ENCODE assay signal across 8 mouse cellular contexts in genomic region chrX:53608122-53608813, GRCm38 (mm10). TPM values are rescaled to one million over a fixed set of nuclear protein-coding genes. Genes with fewer than 3 reads are reported as not detected.
A peak's percentile ranks its signal among the peaks of the same experiment; 100 is the strongest.
DNase-seq lines count a peak whose midpoint lies in the region; ATAC-seq and TF ChIP-seq lines count a peak whose summit lies in the region.

No protein-coding gene starts in this region.

- peak overlapping the region; percentile 64 for H3K27ac ChIP-seq in heart, postnatal 0 days (ENCODE audit: low read depth)
- H3K27ac ChIP-seq in left cerebral cortex, adult 2 months, result peak overlapping the region; percentile 93
- peak overlapping the region; percentile 65 for H3K27ac ChIP-seq in midbrain, embryonic 12.5 days (replicated peaks)

- WGBS in heart, postnatal 0 days, result 23% methylated on average over 17 of the region's 18 CpGs
- 30% methylated on average over 17 of the region's 18 CpGs for WGBS in midbrain, embryonic 12.5 days

- DNase-seq in CD4-positive, CD25-positive, alpha-beta regulatory T cell, adult 2 months (ENCODE audit: low read depth, low spot score), result peak; percentile 2
- peak; percentile 1 for DNase-seq in ES-CJ7 (ENCODE audit: low read depth, low spot score)
- DNase-seq in cerebellum, postnatal 36 days, result peak; percentile 13 to 37
- peak; percentile 6 for DNase-seq in heart, postnatal 0 days (ENCODE audit: low spot score)
- DNase-seq in left cerebral cortex, adult 2 months (ENCODE audit: extremely low spot score in 1 of 2, low spot score in 2 of 2), result peak; percentile 8 to 16
- DNase-seq in testis, postnatal 10 days (ENCODE audit: low spot score), result peak; percentile 31
- DNase-seq in spleen, adult 12 weeks (ENCODE audit: low spot score), result no peak

- peak overlapping the region; percentile 54 for H3K9ac ChIP-seq in heart, postnatal 0 days (replicated peaks; ENCODE audit: low read depth, low read length)
- H3K9ac ChIP-seq in midbrain, embryonic 12.5 days (replicated peaks), result peak overlapping the region; percentile 60

- H3K4me2 ChIP-seq in heart, postnatal 0 days (ENCODE audit: low read depth, low read length), result peak overlapping the region; percentile 72
- peak overlapping the region; percentile 50 for H3K4me2 ChIP-seq in midbrain, embryonic 12.5 days (replicated peaks)

- TF ChIP-seq EP300 in heart, postnatal 0 days (IDR thresholded peaks at IDR 0.05; ENCODE audit: low read depth), result no peak

- TF ChIP-seq CTCF in heart, postnatal 0 days (IDR thresholded peaks at IDR 0.05; ENCODE audit: low read depth), result no peak
- TF ChIP-seq CTCF in left cerebral cortex, adult 2 months (IDR thresholded peaks at IDR 0.05), result no peak

- H3K36me3 ChIP-seq in heart, postnatal 0 days (replicated peaks; ENCODE audit: control insufficient read depth, insufficient read depth, low read length), result no peaks in the 10 kb centered on the region
- no peaks in the 10 kb centered on the region for H3K36me3 ChIP-seq in midbrain, embryonic 12.5 days

- intact Hi-C loops in left cerebral cortex, adult 2 months (cut with DNase I), result loop anchor here (5.0 kb wide), 2 partner anchors 64 to 189 kb away; partner anchors contain the start of genes Rtl8b and Xlr

- peak overlapping the region; percentile 58 for H3K4me3 ChIP-seq in heart, postnatal 0 days (ENCODE audit: low read depth, low read length)
- H3K4me3 ChIP-seq in left cerebral cortex, adult 2 months, result peak overlapping the region; percentile 60
- H3K4me3 ChIP-seq in midbrain, embryonic 12.5 days, result peak overlapping the region; percentile 43

- no peaks in the 10 kb centered on the region for H3K4me1 ChIP-seq in heart, postnatal 0 days (ENCODE audit: control insufficient read depth, insufficient read depth)
- H3K4me1 ChIP-seq in midbrain, embryonic 12.5 days, result no peaks in the 10 kb centered on the region

- ATAC-seq in heart, postnatal 0 days (ENCODE audit: insufficient read depth, low read depth), result peak; percentile 34
- peak; percentile 64 for ATAC-seq in midbrain, embryonic 12.5 days (ENCODE audit: low FRiP score, low read depth)

- H3K9me3 ChIP-seq in heart, postnatal 0 days (replicated peaks; ENCODE audit: control insufficient read depth, low read length), result no peaks in the 10 kb centered on the region
- H3K9me3 ChIP-seq in midbrain, embryonic 12.5 days, result no peaks in the 10 kb centered on the region

- H3K27me3 ChIP-seq in heart, postnatal 0 days (ENCODE audit: control insufficient read depth, insufficient read depth, low read length), result no peaks in the 10 kb centered on the region
- H3K27me3 ChIP-seq in midbrain, embryonic 12.5 days, result no peaks in the 10 kb centered on the region

RNA-seq across cellular contexts. Expression of gene Rtl8c, which starts 0.4 kb away (rescaled TPM):
- 17.5 and 44.5 TPM in 2 replicates for total RNA-seq in heart, postnatal 0 days (2014; rRNA removed; ENCODE audit: low replicate concordance)
- 30.9 and 33.7 TPM in 2 replicates for polyA plus RNA-seq in heart, postnatal 0 days (2015; fragmentation: Nextera tagmentation; extraction: Ambion mirVana)
- total RNA-seq in left cerebral cortex, adult 2 months (2021), result 100 to 1,000 TPM; 251 to 262 TPM
- polyA plus RNA-seq in midbrain, embryonic 12.5 days (2016; fragmentation: Nextera tagmentation; extraction: Ambion mirVana), result 78.1 and 88.7 TPM in 2 replicates

RNA-seq across cellular contexts. Expression of gene Gm14597, which starts 0.5 kb away (rescaled TPM):
- not detected in 2 replicates for total RNA-seq in heart, postnatal 0 days (2014; rRNA removed; ENCODE audit: low replicate concordance)
- polyA plus RNA-seq in heart, postnatal 0 days (2015; fragmentation: Nextera tagmentation; extraction: Ambion mirVana), result not detected in 2 replicates
- not detected for total RNA-seq in left cerebral cortex, adult 2 months (2021)
- polyA plus RNA-seq in midbrain, embryonic 12.5 days (2016; fragmentation: Nextera tagmentation; extraction: Ambion mirVana), result not detected in 2 replicates

RNA-seq across cellular contexts. Expression of gene Rtl8a, which starts 35.2 kb away (rescaled TPM):
- 121 and 177 TPM in 2 replicates for total RNA-seq in heart, postnatal 0 days (2014; rRNA removed; ENCODE audit: low replicate concordance)
- polyA plus RNA-seq in heart, postnatal 0 days (2015; fragmentation: Nextera tagmentation; extraction: Ambion mirVana), result 121 and 122 TPM in 2 replicates
- 100 to 1,000 TPM; 259 to 384 TPM for total RNA-seq in left cerebral cortex, adult 2 months (2021)
- 109 and 113 TPM in 2 replicates for polyA plus RNA-seq in midbrain, embryonic 12.5 days (2016; fragmentation: Nextera tagmentation; extraction: Ambion mirVana)
